Mouse (Mus musculus) neural tube, embryonic 10.5 days (tissue): Measurements from ENCODE around the gene Erc2.
A peak's percentile ranks its signal among the peaks of the same experiment; 100 is the strongest.

ENCODE experiments used
- DNase-seq: peaks from one replicate; pipeline ENCODE4 v3.0.0-alpha.2; 2017; ENCODE audit warnings: low spot score; ENCODE audit errors: extremely low spot score

Gene Erc2

GRCm38 (mm10) chr14:28362336-28362735, 740.1 kb downstream of the Erc2 start:
- no peak for DNase-seq

GRCm38 (mm10) chr14:28370713-28371112, 748.5 kb downstream of the Erc2 start:
- DNase-seq: no peak

- no peak for DNase-seq
These were observed 749.4 kb downstream of the Erc2 start for GRCm38 (mm10) chr14:28371651-28372050.

DNA sequence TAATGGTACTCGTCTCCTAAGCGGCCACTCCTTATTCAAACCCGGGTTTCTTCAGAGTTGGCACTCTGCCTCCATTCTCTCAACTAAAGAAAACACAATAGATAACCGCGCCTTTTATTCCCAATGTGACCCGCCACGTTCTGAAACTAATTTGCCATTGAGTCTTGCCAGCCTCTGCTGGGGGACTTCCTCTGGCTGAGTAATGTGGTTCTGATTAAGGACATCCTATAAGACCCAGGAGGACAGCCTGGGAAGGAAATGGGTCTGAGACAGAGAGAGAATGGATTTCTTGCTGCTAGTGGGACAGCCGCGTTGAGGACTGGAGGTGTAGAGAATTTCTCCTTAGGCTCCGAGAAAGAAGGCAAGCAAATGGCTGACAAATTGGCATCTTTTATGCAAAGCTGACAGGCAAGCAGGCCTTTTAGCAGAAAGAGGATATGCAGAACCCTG, 753.4 kb downstream of the Erc2 start:
- DNase-seq: peak; percentile 38

- peak; percentile 21 for DNase-seq
These were observed 754.1 kb downstream of the Erc2 start for GRCm38 (mm10) chr14:28376208-28376805.

DNA sequence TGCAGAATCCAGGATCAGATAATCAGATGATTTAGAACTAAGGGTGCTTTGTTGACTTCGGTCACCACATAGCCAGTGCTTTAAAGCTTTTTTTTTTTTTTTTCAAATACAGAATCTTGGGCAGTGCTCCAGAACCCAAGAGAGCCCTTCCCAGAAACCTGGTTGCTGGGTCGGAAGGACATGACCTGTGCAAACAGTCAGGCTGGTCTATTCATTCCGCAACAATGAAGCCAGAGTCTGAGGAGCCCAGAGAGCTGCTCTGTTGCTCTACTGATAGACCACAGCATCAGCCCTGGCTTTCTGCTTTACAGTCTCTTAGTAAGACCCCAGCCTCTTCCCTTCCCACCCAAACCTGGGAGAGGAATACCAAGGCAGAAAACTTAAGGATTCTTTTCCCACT, 755.3 kb downstream of the Erc2 start:
- DNase-seq: no peak

GRCm38 (mm10) chr14:28380129-28380528, 757.9 kb downstream of the Erc2 start:
- DNase-seq: no peak

- DNase-seq: no peak
These were observed 759.7 kb downstream of the Erc2 start for GRCm38 (mm10) chr14:28381801-28382550.

GRCm38 (mm10) chr14:28386815-28387607, 764.8 kb downstream of the Erc2 start:
- DNase-seq: no peak

GRCm38 (mm10) chr14:28398915-28399314, 776.7 kb downstream of the Erc2 start:
- no peak for DNase-seq

DNA sequence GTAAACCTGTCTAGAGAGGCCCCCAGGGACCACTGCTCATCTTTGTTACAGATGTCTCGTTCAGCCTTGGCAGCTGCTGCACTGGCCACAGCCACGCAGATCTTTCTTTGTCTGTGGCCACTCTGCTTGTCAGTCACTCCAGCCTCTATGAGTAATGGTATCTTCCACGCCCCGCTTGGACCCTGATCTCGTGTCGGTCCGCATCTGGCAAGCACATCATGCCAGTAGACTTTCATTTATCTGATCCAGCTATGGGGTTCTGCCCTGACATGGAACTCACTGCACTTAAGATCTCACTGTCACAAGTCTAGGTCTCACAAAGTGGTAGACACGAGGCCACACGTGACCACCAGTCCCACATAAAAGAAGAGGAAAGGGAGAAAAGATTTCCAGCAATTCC, 777.7 kb downstream of the Erc2 start:
- no peak for DNase-seq

DNA sequence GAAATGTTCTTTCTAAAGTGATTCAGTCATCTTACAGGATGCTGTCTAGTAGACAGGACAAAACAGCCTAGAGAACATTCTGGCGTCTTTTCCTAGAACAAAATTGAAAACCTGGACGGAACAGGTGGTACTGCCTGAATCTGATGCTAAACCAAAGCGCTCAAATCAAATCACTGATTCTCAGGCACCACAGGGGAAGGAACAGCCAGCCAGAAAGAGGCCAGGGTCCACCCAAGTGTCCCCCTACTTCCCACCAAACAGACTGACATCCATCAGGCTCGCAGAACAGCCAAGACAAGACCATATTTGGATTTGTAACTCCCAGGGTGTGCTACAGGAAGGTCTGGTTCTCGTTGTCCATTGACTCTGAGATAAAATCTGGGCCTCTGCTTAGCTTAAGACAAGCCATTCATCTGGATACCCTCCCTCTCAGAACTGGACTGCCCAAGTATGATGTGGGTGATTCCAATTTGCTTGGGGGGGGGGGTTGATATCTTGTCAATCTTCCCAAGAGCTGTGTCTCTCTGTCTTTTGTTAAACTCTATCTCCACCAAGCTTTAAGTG, 783.1 kb downstream of the Erc2 start:
- DNase-seq: no peak

DNA sequence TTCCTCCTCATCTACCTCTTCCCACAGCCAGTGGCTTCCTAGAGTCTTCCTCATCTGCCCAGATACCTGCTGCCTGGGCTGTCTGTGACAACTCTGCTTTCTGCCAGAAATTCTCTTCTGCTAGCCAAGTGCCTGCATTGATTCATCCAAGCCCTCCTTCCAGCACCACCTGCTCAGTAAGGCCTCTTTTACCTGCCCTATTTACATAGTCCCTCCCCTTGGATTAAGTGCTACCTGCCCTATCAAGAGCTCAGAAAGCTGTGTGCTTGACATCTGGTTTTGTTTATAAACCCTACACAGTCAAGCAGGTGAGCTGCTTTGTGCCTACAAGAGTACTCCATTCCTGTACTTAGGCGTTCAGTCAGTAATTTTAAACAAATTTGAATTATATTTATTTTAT, 787.2 kb downstream of the Erc2 start:
- no peak for DNase-seq

DNA sequence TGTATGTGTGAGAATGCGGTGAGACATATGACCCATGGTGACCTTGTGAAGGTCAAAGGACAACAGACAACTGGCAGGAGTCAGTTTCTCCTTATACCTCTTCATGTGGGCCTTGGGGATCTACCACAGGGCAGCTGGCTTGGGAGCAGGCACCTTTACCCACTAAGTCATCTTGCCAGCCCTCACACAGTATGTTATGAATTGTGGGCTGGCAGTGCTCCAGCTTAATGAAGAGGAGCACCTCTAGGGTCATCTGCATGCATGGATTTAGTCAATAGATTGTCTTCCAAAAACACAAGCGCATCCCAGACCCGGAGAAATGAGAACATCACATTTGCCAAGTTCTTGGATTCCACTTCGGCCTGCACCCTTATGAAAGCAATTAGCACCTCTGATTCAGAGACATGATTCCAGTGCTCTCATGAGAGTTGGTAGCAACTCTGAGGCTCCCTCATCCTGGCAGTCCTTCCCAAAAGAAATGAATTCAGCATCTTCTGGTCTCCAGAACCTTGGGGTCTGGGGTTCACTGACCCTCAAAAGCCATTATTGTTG, 787.6 kb downstream of the Erc2 start:
- DNase-seq: no peak

DNA sequence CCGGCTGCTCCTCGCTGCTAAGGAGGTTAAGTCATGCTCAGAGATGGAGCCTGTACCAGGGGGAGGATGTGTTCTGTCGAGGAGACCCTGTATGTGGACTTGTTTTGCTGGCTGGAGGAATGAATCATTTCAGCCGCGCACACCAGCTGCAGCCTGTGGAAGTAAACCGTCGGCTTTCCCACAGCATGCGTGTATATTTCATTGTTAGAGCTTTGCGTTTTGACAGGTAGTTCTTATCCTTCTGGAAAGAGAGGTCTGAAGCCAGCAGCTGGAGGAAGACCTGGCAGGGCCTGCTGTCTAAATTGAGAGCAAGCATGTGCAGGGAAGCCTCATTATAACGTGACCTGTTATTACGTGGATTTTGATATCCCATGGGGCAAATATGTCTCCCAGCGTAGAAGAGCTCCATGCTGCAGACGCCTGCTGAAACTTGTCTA, 788.6 kb downstream of the Erc2 start:
- DNase-seq: no peak

DNA sequence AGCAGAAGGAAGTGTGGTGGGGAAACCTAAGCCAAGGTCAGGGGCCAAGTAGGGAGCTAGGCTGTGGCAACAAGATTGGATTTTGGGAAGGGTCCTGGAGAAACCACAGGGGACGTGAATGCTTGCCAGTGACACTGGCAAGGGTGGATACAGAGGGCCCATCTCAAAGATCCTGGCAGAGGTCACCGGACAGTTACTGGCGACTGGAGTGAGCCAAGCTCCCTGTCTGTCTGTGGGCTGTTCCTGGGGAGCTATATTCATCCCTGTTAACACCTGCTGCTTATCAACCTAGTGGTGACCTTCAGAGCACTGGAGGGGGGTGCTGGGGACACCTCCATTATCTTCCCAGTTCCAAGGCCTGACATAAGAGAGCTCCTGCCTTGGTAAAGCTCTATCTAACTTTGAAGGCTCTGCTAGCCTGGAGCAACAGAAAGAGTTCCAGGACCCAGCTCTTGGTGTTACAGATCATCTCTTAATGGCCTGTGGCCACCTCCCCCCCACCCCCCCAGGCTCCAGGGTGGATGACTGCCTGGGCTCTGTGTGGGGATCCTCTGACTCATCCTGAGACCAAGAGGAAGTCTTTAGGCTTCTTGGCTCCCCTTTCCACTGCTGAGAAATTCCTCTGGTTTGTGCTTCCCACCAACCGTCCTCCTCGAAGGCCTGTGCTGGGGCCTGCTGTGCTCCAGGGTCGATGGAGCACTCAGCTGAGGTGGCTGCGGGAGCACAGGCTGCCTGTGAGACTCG, 790.2 kb downstream of the Erc2 start:
- no peak for DNase-seq

- no peak for DNase-seq
These were observed 791.3 kb downstream of the Erc2 start for GRCm38 (mm10) chr14:28413516-28413915.

DNA sequence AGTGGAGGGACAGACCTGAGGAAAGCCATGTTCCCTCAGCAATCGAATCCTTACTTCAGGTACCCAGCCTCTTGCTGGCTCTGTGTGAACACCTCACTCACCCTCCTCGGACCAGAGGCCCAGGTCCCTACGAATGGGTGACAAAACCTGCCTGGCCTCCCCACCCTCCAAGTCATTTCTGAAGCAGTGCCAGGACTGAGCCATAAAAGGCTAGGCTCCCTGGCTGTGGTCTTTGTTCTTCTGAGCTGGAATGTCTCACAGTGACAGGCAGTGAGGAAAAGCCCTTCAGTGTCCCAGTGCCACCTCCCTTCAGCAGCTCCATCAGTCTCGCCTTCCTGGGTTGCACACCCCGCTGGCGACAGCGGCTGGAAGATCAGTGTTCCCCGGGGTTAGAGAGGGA, 794.8 kb downstream of the Erc2 start:
- DNase-seq: no peak

GRCm38 (mm10) chr14:28418497-28418896, 796.3 kb downstream of the Erc2 start:
- DNase-seq: peak; percentile 13

GRCm38 (mm10) chr14:28419188-28419587, 797.0 kb downstream of the Erc2 start:
- no peak for DNase-seq

- DNase-seq: no peak
These were observed 798.4 kb downstream of the Erc2 start for GRCm38 (mm10) chr14:28420596-28420995.
